Mouse (Mus musculus): ENCODE measurements around the gene Nabp2. TPM values are rescaled to one million over a fixed set of nuclear protein-coding genes. Genes with fewer than 3 reads are reported as not detected.

Gene Nabp2
- polyA plus RNA-seq, 1 experiment = 37.8 TPM

DNA sequence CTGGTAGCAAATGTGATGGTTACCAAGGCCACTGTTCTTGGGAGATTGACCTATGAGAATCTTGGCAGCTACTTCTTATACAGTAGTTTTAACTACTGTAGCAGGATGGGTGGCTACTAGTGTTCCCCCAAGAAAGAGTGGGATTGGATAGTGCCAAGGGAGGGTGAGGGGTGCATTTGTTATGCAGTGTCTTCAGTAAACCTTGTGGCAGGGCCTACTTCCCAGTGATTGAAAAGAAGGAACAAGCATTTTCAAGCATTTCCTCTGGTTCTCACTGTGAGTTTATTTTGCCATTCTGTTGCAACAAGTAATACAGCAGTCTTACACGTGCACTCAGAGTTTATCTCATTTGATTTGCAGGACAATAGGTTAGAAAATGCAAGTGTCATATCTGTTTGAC, 1.3 kb upstream of the Nabp2 start:
- peaks cover 22% of the 10 kb centered on the region; the same call in 1 of the 2 replicates for H3K4me1 ChIP-seq (ENCODE audit: control insufficient read depth, insufficient read depth, insufficient read length, low read length)
- peak overlapping the region; percentile 8; the same call in 1 of the 2 replicates for H3K27ac ChIP-seq (ENCODE audit: insufficient read depth, low read depth, low read length)
- 16% methylated on average over 1 of the region's 1 CpGs for WGBS
- no peak for TF ChIP-seq CTCF (IDR thresholded peaks at IDR 0.05; ENCODE audit: extremely low read depth, insufficient read length, insufficient replicate concordance, low read depth, low read length)
- TF ChIP-seq POLR2A (IDR thresholded peaks at IDR 0.05; ENCODE audit: low read depth, low read length) = no peak
- peaks cover 16% of the 10 kb centered on the region for H3K36me3 ChIP-seq (ENCODE audit: control insufficient read depth, insufficient read depth, low read length)
- no peaks in the 10 kb centered on the region for H3K27me3 ChIP-seq (ENCODE audit: control insufficient read depth, insufficient read depth, low read length)
- no peak overlapping the region for H3K4me3 ChIP-seq (ENCODE audit: low read depth, low read length)

DNA sequence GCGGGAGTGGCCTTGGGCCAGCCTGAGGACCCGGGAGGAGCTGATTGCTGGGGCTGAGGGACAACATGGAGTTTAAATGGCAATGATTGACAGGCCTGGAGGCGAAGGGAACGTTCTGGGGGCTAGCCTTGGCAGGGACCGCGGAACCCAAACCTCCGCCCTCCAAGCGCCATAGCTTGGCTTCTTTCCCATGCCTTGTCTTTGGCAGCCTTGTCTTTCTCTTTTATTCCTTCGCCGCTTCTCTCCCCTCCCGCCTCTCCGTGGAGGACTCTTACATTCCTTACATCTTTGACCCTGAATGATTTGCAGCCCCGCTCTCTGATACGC, 726 bp upstream of the Nabp2 start:
- TF ChIP-seq CTCF (IDR thresholded peaks at IDR 0.05; ENCODE audit: extremely low read depth, insufficient read length, insufficient replicate concordance, low read depth, low read length) (no peak), POLR2A (IDR thresholded peaks at IDR 0.05; ENCODE audit: low read depth, low read length) (no peak)
- WGBS = under 1% methylated on average over 14 of the region's 14 CpGs
- Histone ChIP-seq H3K27ac (ENCODE audit: insufficient read depth, low read depth, low read length) (peak overlapping the region; percentile 66), H3K27me3 (ENCODE audit: control insufficient read depth, insufficient read depth, low read length) (no peaks in the 10 kb centered on the region), H3K4me3 (ENCODE audit: low read depth, low read length) (peak overlapping the region; percentile 86), H3K4me1 (ENCODE audit: control insufficient read depth, insufficient read depth, insufficient read length, low read length) (peaks cover 22% of the 10 kb centered on the region; the same call in 1 of the 2 replicates), H3K36me3 (ENCODE audit: control insufficient read depth, insufficient read depth, low read length) (peaks cover 17% of the 10 kb centered on the region)

DNA sequence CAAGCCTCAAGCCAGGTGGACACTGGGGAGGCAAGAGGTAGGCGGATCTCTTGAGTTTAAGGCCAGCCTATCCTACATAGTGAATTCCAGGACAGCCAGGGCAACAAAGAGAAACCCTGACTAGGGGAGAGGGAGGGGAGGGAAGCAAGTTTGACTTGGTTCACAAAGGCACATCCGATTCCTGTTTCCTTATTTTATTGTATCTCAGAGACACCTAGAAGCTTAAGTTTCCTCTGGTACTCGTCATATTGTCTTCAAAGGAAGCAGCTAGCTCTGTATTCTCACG, 789 bp downstream of the Nabp2 start:
- 7% methylated on average over 4 of the region's 4 CpGs for WGBS
- peaks cover 14% of the 10 kb centered on the region for H3K36me3 ChIP-seq (ENCODE audit: control insufficient read depth, insufficient read depth, low read length)
- peaks cover 22% of the 10 kb centered on the region; the same call in 1 of the 2 replicates for H3K4me1 ChIP-seq (ENCODE audit: control insufficient read depth, insufficient read depth, insufficient read length, low read length)
- H3K27ac ChIP-seq (ENCODE audit: insufficient read depth, low read depth, low read length) = peak overlapping the region; percentile 86
- TF ChIP-seq POLR2A (IDR thresholded peaks at IDR 0.05; ENCODE audit: low read depth, low read length) (no peak), CTCF (IDR thresholded peaks at IDR 0.05; ENCODE audit: extremely low read depth, insufficient read length, insufficient replicate concordance, low read depth, low read length) (no peak)
- no peaks in the 10 kb centered on the region for H3K27me3 ChIP-seq (ENCODE audit: control insufficient read depth, insufficient read depth, low read length)
- H3K4me3 ChIP-seq (ENCODE audit: low read depth, low read length) = peak overlapping the region; percentile 32

DNA sequence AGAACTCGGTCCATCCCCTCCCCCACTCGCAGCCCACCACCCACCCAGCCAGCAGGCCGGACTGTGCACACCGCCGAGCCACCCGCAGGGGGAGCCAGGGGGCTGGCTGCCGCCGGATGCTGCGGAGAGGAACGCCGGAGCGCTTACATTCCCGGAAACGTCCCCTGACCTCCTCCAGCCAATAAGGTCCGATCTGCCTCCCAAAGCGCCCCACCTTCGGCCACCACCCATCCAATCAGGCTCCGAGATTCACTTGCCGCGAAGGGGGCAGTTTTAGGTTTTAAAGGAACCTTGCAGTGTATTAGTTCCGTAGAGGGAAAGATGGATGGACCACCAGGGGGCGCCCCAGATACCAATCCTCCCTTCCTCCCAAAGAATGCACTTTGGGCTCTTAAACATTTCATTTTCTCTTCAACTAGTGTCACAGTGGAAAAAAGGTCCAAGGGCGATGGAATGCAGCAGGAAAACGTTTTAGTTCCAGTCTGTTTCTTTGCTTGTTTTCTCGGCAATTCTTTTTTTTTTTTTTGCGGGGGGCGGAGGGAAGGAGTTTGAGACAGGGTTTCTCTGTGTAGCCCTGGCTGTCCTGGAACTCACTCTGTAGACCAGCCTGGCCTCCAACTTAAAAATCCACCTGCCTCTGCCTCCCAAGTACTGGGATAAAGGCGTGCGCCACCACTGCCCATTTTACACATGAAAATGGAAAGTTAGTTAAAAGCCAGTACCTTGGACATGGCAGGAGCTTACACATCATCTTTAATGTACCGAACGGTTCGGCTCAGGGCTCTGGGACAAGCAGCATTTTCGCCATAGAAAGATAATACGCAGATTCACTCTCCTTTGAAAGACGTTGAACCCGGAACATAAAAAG, 1.4 kb downstream of the Nabp2 start:
- Histone ChIP-seq H3K27ac (ENCODE audit: insufficient read depth, low read depth, low read length) (peak overlapping the region; percentile 86), H3K4me1 (ENCODE audit: control insufficient read depth, insufficient read depth, insufficient read length, low read length) (peaks cover 20% of the 10 kb centered on the region; the same call in 1 of the 2 replicates), H3K36me3 (ENCODE audit: control insufficient read depth, insufficient read depth, low read length) (peaks cover 12% of the 10 kb centered on the region), H3K27me3 (ENCODE audit: control insufficient read depth, insufficient read depth, low read length) (no peaks in the 10 kb centered on the region), H3K4me3 (ENCODE audit: low read depth, low read length) (peak overlapping the region; percentile 73)
- TF ChIP-seq CTCF (IDR thresholded peaks at IDR 0.05; ENCODE audit: extremely low read depth, insufficient read length, insufficient replicate concordance, low read depth, low read length) = peak; percentile 65
- TF ChIP-seq POLR2A (IDR thresholded peaks at IDR 0.05; ENCODE audit: low read depth, low read length) = peak; percentile 64; the same call in 1 of the 2 replicates
- 1% methylated on average over 36 of the region's 36 CpGs for WGBS

DNA sequence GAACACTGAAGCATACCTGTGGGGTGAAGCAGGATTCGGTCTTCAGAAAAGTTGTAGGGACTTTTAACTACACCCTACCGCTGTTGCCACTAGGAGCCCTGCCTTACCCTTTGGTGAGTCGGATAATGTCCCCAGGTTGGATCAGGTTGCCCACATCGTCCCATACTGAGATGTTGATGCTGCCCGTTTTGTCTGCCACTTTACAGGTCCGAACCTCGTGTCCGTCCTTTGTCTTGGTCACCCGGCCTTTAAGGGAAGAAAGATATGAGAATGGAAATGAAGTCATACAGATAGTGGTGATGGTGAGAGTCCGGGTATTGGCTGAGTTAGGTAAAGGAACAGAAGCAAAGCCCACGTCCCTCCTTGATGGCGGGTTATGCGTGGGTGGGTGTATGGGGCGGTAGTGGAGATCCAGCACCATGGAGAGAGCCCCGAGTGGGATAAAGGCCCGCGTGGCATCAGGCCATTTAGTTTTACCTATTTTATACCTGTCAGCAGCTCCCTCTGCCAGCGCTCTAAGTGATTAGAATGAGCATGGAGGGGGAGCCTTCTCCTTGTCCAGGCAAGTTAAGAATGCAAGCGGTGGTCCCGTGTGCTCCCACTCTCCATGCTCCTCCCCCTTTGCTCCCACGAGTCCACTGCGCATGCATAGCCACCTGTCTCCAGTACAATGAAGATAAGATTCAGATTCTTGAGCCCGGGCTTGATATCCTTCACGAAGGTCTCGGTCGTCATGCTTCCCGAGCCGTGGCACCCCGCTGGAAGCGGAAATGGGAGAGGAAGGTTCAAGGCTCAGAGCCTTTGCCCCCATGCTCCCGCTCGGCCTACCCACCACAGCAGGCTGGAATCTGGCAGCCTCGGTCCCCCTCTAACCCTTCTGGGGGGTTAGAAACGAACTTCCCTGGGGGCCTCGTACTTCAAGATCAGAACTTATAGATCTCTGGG, 2.4 kb downstream of the Nabp2 start:
- TF ChIP-seq POLR2A (IDR thresholded peaks at IDR 0.05; ENCODE audit: low read depth, low read length) (no peak), CTCF (IDR thresholded peaks at IDR 0.05; ENCODE audit: extremely low read depth, insufficient read length, insufficient replicate concordance, low read depth, low read length) (no peak)

DNA sequence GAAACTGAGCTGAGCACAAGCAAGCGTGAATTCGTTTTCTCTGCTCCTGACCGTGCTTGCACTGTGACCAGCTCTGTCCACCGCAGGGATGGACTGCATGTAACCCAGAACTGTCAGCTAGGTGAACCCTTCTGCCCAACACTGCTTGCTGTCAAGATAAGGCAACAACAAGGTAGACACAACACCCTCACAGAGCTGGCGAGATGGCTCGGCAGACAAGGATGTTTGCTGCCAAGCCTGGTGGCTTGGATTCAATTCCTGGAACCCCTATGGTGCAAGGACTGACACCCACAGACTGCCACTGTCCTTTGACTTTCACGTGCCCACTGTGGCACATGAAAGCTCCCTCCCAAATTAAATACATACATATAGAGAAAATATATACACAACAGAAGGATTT, 7.4 kb downstream of the Nabp2 start:
- H3K4me1 ChIP-seq (ENCODE audit: control insufficient read depth, insufficient read depth, insufficient read length, low read length) = peaks cover 9% of the 10 kb centered on the region
- no peak overlapping the region for H3K27ac ChIP-seq (ENCODE audit: insufficient read depth, low read depth, low read length)
- no peak for TF ChIP-seq POLR2A (IDR thresholded peaks at IDR 0.05; ENCODE audit: low read depth, low read length)
- TF ChIP-seq CTCF (IDR thresholded peaks at IDR 0.05; ENCODE audit: extremely low read depth, insufficient read length, insufficient replicate concordance, low read depth, low read length) = no peak
- no peak overlapping the region for H3K4me3 ChIP-seq (ENCODE audit: low read depth, low read length)
- WGBS = 87% methylated on average over 7 of the region's 7 CpGs
- H3K36me3 ChIP-seq (ENCODE audit: control insufficient read depth, insufficient read depth, low read length) = peaks cover 15% of the 10 kb centered on the region
- H3K27me3 ChIP-seq (ENCODE audit: control insufficient read depth, insufficient read depth, low read length) = no peaks in the 10 kb centered on the region

More for the DNA sequence above, 2.4 kb downstream of the Nabp2 start:
- 14% methylated on average over 35 of the region's 35 CpGs for WGBS
- peaks cover 14% of the 10 kb centered on the region; the same call in 1 of the 2 replicates for H3K4me1 ChIP-seq (ENCODE audit: control insufficient read depth, insufficient read depth, insufficient read length, low read length)
- H3K27ac ChIP-seq (ENCODE audit: insufficient read depth, low read depth, low read length) = peak overlapping the region; percentile 26; the same call in 1 of the 2 replicates
- H3K4me3 ChIP-seq (ENCODE audit: low read depth, low read length) = peak overlapping the region; percentile 73
- no peaks in the 10 kb centered on the region for H3K27me3 ChIP-seq (ENCODE audit: control insufficient read depth, insufficient read depth, low read length)
- H3K36me3 ChIP-seq (ENCODE audit: control insufficient read depth, insufficient read depth, low read length) = peaks cover 12% of the 10 kb centered on the region
